Mouse (Mus musculus) stomach, postnatal 0 days (tissue): ENCODE measurements at regions not wholly inside any gene's neighbourhood (a gene's known extent, or its start where the extent isn't known, plus 50 kb on each side); places are given as distances from the start of the nearest gene placed in this dataset.

Experiments
- CTCF ChIP-seq: IDR thresholded peaks from 2 replicates; pipeline ENCODE4 v1.5.1; 2016; ENCODE audit warnings: antibody characterized with exemption, low read depth, mild to moderate bottlenecking, moderate library complexity
- EP300 ChIP-seq: optimal IDR thresholded peaks from 2 replicates; pipeline ENCODE3; 2016; ENCODE audit warnings: antibody characterized with exemption

- no peak for TF ChIP-seq CTCF
- TF ChIP-seq EP300 = no peak
These were observed 149.9 kb downstream of the Map2k4 start for GRCm38 (mm10) chr11:65638211-65638610.
